Comparison of ENCODE assay signal across 1 mouse cellular context in the genomic region with DNA sequence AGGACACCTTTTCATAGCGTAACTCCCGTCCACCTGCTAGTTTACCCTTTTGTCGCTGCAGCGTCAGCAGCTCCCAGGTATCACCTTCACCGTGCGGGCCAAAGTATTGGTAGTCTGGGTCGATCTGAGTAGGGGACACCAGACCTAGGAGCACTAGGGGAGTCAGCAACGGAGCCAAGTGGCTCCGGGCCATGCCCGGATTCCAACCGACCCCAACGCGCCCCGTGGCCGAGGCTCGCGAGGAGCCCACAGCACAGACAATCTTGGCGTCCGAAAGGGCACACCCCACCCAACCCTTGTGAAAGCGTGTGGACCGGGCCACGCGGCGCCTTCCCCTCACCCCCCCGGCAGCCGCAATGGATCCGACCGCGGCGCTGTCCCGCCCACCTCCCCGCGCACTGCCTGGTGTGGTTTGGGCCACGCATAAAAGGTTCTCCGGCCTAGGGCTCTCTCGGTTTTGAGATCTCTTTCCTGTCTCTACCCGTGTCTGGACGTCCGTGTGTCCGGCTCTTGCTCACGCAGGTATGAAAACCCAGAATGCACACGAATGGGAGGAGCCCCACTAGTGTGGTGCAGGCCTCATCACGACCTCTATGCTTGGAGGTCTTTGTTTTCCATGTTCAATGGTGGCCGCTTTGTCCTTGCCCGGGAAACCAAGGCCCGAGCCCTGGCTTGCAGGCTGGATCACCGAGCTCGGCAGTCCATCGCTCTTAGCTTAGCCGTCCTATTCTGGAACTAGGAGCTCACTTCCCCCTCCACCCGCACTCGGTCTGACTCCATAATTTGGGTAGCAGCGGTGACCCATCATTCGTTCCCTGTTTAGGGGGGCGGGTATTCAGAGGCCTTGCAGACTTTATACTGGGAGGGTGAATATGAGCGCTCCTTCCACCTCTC.
TF ChIP-seq lines count a peak whose summit lies in the region.

TSS of gene Gm49661 (minus strand) at position 193 of the 894 bp plus-strand sequence.
TSS of gene Prdx2 (plus strand) at position 347 of the 894 bp plus-strand sequence.
TSS of gene Rnaseh2a (minus strand) at position 527 of the 894 bp plus-strand sequence.

TF ChIP-seq in ES-E14, 5 proteins besides CTCF, POLR2A, EP300 and RAD21 (continued from another document):
- no peak for TF ChIP-seq ZNF384 (IDR thresholded peaks at IDR 0.05; ENCODE audit: low read depth, low read length)
